Mouse (Mus musculus): ENCODE data around the gene Vmn1r235. TPM values are rescaled to one million over a fixed set of nuclear protein-coding genes. Genes with fewer than 3 reads are reported as not detected.
"Not testable (repeated sequence)": the region's sequence is repeated elsewhere in the genome, so short reads cannot be mapped to it uniquely, and the experiment has no call there.

Gene Vmn1r235
- not detected in 2 replicates for polyA plus RNA-seq (2016; fragmentation: Nextera tagmentation; extraction: Ambion mirVana)

DNA sequence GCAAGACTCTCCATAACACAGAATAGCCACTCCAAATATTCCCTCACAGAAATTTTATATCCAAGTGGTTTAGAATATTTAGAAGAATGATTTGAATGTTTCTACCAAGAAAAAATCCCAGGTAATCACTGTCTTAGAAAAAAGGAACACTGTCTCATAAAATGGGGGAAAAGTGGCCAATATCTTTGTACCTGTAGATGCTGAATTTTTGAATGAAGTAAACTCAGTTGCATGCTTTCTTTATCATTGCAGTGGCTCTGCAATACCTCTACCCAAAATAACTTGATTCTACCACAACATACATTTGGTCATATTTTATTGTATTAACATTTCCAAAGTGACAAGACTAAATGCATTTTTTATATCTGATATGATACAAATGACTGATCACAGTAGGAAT is at the start of gene Vmn1r235:
Gene Vmn1r235 (plus strand): TSS at position 301 of the 400 bp plus-strand sequence.
- no peak within 1 kb of the TSS for H3K9ac ChIP-seq (replicated peaks)
- H3K4me3 ChIP-seq = no peak within 1 kb of the TSS
- ATAC-seq (ENCODE audit: low FRiP score, low read depth) = no peak
- H3K36me3 ChIP-seq = no peaks in the 10 kb centered on the region
- no peak within 1 kb of the TSS for H3K27ac ChIP-seq (replicated peaks)
- peaks cover 10% of the 10 kb centered on the region; the same call in 1 of the 2 replicates for H3K9me3 ChIP-seq
- no peaks in the 10 kb centered on the region for H3K27me3 ChIP-seq
- H3K4me2 ChIP-seq (replicated peaks) = no peak within 1 kb of the TSS
- no peaks in the 10 kb centered on the region for H3K4me1 ChIP-seq

DNA sequence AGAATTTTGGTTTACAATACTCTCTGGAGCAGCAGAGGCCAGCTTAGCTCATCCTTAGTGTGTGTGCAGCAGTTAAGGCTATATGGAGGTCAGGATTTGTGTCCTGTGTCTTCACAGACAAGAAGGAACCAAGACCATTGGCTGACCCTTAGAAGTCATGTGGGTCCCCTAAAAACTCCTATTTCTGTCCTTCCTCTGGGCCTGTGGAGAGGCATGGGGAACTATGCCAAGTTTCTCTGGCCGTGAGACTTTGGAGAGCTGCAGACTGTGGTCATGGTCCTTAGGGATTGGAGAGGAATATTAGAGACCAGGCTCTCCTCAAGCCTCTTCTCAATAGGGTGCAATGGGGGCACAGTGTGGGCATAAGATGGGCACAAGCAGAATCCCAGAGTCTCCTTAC is 45.1 kb upstream of the Vmn1r235 start:
- H3K9me3 ChIP-seq; H3K4me3 ChIP-seq; H3K27ac ChIP-seq (replicated peaks); H3K27me3 ChIP-seq; ATAC-seq (ENCODE audit: low FRiP score, low read depth); H3K4me2 ChIP-seq (replicated peaks); H3K9ac ChIP-seq (replicated peaks); H3K4me1 ChIP-seq; H3K36me3 ChIP-seq: not testable (repeated sequence)
- WGBS = 83% methylated on average over 1 of the region's 1 CpGs

DNA sequence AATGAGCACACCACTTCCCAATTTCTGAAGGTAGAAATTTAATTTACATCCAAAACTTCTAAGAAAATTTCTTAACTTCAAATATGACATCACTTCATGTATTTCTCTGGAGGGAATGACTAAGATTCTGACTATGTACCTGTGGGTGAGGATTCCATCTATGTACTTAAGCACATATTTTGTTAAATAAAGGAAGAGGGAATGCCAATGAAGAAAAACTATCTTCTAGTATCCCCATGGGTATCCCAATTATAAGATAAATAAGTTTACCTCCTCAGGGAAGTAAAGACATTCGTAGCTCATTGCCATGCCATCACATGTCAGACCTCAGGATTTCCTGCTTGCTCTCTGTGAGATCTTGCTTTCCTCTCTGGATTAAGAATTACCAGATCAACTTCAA is 30.4 kb upstream of the Vmn1r235 start, which contains the start of gene Vmn1r234:
Gene Vmn1r234 (plus strand): TSS at position 301 of the 400 bp plus-strand sequence.
- Histone ChIP-seq H3K4me1 (no peaks in the 10 kb centered on the region), H3K4me3 (no peak within 1 kb of the TSS), H3K4me2 (replicated peaks) (no peak within 1 kb of the TSS), H3K36me3 (no peaks in the 10 kb centered on the region), H3K27ac (replicated peaks) (no peak within 1 kb of the TSS), H3K9ac (replicated peaks) (no peak within 1 kb of the TSS), H3K27me3 (no peaks in the 10 kb centered on the region), H3K9me3 (0 out of 2 replicates have a peak, but pooled peaks cover under 1% of the 10 kb centered on the region)
- ATAC-seq (ENCODE audit: low FRiP score, low read depth) = no peak
- WGBS = 79% methylated on average over 1 of the region's 1 CpGs

- Histone ChIP-seq H3K9ac (replicated peaks) (no peak overlapping the region), H3K4me2 (replicated peaks) (no peak overlapping the region), H3K4me3 (no peak overlapping the region), H3K9me3 (0 out of 2 replicates have a peak, but pooled peaks cover 7% of the 10 kb centered on the region), H3K4me1 (no peaks in the 10 kb centered on the region), H3K27ac (replicated peaks) (no peak overlapping the region), H3K27me3 (no peaks in the 10 kb centered on the region), H3K36me3 (no peaks in the 10 kb centered on the region)
- 31% methylated on average over 9 of the region's 9 CpGs for WGBS
- no peak for ATAC-seq (ENCODE audit: low FRiP score, low read depth)
Measured at GRCm38 (mm10) chr17:21231654-21232053, 24.6 kb upstream of the Vmn1r235 start.

GRCm38 (mm10) chr17:21272103-21272502 is 15.9 kb downstream of the Vmn1r235 start:
- H3K36me3 ChIP-seq = no peaks in the 10 kb centered on the region
- H3K9ac ChIP-seq (replicated peaks) = no peak overlapping the region
- no peak overlapping the region for H3K27ac ChIP-seq (replicated peaks)
- peak; percentile 60 for ATAC-seq (ENCODE audit: low FRiP score, low read depth)
- no peak overlapping the region for H3K4me2 ChIP-seq (replicated peaks)
- H3K4me1 ChIP-seq = no peaks in the 10 kb centered on the region
- no peaks in the 10 kb centered on the region for H3K9me3 ChIP-seq
- H3K4me3 ChIP-seq = no peak overlapping the region
- no peaks in the 10 kb centered on the region for H3K27me3 ChIP-seq
- WGBS = 10% methylated on average over 4 of the region's 4 CpGs

GRCm38 (mm10) chr17:21282642-21283041 is 26.4 kb downstream of the Vmn1r235 start, which contains the start of gene Vmn1r236:
Gene Vmn1r236 (plus strand): TSS chr17:21282942.
- 78% methylated on average over 3 of the region's 3 CpGs for WGBS
- no peaks in the 10 kb centered on the region for H3K4me1 ChIP-seq
- no peak for ATAC-seq (ENCODE audit: low FRiP score, low read depth)

DNA sequence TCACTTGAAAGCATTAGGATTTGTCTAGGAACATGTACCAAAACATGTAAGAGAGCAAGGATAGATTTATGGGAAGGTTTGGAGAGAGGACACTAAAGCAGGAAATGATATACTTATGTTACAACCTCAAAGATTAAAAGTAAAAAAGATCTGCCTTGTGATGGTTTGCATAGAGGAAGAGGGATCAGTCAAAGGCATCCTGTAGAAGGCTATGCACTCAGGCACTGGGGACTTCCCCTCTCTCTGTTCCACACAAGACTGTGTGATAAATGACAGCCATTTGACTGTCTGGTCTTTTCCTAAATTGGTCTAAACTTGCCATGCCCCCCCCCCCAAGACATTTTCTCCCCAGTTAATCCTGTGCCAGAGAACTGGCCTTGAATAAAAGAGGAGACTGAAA is 28.2 kb downstream of the Vmn1r235 start:
- no peaks in the 10 kb centered on the region for H3K4me1 ChIP-seq
- H3K36me3 ChIP-seq = no peaks in the 10 kb centered on the region
- H3K4me2 ChIP-seq (replicated peaks) = no peak overlapping the region
- peaks cover 5% of the 10 kb centered on the region; the same call in 1 of the 2 replicates for H3K9me3 ChIP-seq
- H3K27ac ChIP-seq (replicated peaks) = no peak overlapping the region
- ATAC-seq (ENCODE audit: low FRiP score, low read depth) = no peak
- H3K4me3 ChIP-seq = no peak overlapping the region
- no peaks in the 10 kb centered on the region for H3K27me3 ChIP-seq
- no peak overlapping the region for H3K9ac ChIP-seq (replicated peaks)

More at GRCm38 (mm10) chr17:21282642-21283041, 26.4 kb downstream of the Vmn1r235 start, which contains the start of gene Vmn1r236:
- no peak within 1 kb of the TSS for H3K9ac ChIP-seq (replicated peaks)
- H3K27me3 ChIP-seq = no peaks in the 10 kb centered on the region
- H3K4me3 ChIP-seq = no peak within 1 kb of the TSS
- H3K9me3 ChIP-seq = peaks cover 5% of the 10 kb centered on the region; the same call in 1 of the 2 replicates
- H3K27ac ChIP-seq (replicated peaks) = no peak within 1 kb of the TSS
- no peaks in the 10 kb centered on the region for H3K36me3 ChIP-seq
- H3K4me2 ChIP-seq (replicated peaks) = no peak within 1 kb of the TSS

DNA sequence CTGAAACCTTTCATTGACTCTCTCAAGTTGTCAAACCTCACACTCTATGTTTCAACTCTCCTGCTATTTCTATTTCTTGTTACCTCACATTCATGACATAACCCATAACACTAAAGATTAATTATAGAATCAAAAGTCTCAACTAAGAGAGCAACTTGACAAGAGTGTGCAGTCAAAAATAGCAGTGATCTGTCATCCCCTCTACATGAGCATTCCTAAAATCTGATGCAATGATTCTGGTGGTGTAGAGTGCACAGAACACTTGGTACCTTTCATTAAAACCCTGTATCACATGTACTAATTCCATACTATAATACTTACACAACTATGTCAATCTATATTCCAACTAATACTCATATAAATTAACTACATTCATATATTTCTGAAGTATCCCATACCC is 33.5 kb downstream of the Vmn1r235 start:
- ATAC-seq (ENCODE audit: low FRiP score, low read depth) = no peak
- Histone ChIP-seq H3K27me3 (no peaks in the 10 kb centered on the region), H3K4me2 (replicated peaks) (no peak overlapping the region), H3K4me1 (no peaks in the 10 kb centered on the region), H3K4me3 (no peak overlapping the region), H3K27ac (replicated peaks) (no peak overlapping the region), H3K9ac (replicated peaks) (no peak overlapping the region), H3K9me3 (no peaks in the 10 kb centered on the region; the same call in 1 of the 2 replicates), H3K36me3 (no peaks in the 10 kb centered on the region)

DNA sequence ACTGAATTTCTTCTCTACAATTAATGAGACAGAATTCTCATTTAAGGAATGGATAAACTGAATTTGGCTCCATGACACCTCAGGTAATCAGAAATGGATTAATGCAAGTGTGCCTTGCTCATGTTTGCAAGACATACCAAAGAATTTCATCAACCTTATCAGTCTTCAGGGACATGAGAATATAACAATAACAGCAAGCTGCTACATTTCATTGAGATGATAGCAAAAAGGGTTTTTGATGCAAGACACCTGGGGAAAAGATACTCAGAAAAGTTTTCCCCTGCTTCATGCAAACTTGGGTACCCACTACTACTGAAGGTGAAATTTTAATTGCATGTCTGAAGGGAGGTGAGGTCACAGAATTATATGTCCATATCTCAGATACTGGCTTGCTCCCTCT is 55.4 kb downstream of the Vmn1r235 start, which contains the start of gene Vmn1r237:
Gene Vmn1r237 (plus strand): TSS at position 301 of the 400 bp plus-strand sequence.
- Histone ChIP-seq H3K9me3 (peaks cover 10% of the 10 kb centered on the region; the same call in 1 of the 2 replicates), H3K27ac (replicated peaks) (no peak within 1 kb of the TSS), H3K36me3 (no peaks in the 10 kb centered on the region), H3K27me3 (no peaks in the 10 kb centered on the region), H3K4me1 (no peaks in the 10 kb centered on the region), H3K4me3 (no peak within 1 kb of the TSS), H3K9ac (replicated peaks) (no peak within 1 kb of the TSS), H3K4me2 (replicated peaks) (no peak within 1 kb of the TSS)
- ATAC-seq (ENCODE audit: low FRiP score, low read depth) = no peak

Small RNA genes within 50 kb of the gene (microRNA-seq; reads per million reads assigned to microRNA genes)
- gene Gm26384 = not detected

Other genes starting within 250 kb of the Vmn1r235 start
- 19.0 and 21.3 TPM in 2 replicates for gene Zfp160, start 247.5 kb upstream of the Vmn1r235 start, polyA plus RNA-seq (2016; fragmentation: Nextera tagmentation; extraction: Ambion mirVana)
- gene Vmn1r234, start 30.3 kb upstream of the Vmn1r235 start, polyA plus RNA-seq (2016; fragmentation: Nextera tagmentation; extraction: Ambion mirVana) = not detected in 2 replicates
- not detected in 2 replicates for gene Vmn1r236, start 26.5 kb downstream of the Vmn1r235 start, polyA plus RNA-seq (2016; fragmentation: Nextera tagmentation; extraction: Ambion mirVana)
- not detected in 2 replicates for gene Vmn1r237, start 55.5 kb downstream of the Vmn1r235 start, polyA plus RNA-seq (2016; fragmentation: Nextera tagmentation; extraction: Ambion mirVana)
- gene Zfp677, start 127.3 kb downstream of the Vmn1r235 start, polyA plus RNA-seq (2016; fragmentation: Nextera tagmentation; extraction: Ambion mirVana) = 2.7 and 2.8 TPM in 2 replicates
- 2.8 and 3.4 TPM in 2 replicates for gene Zfp54, start 166.8 kb downstream of the Vmn1r235 start, polyA plus RNA-seq (2016; fragmentation: Nextera tagmentation; extraction: Ambion mirVana)
- 14.0 and 14.2 TPM in 2 replicates for gene Zfp51, start 194.0 kb downstream of the Vmn1r235 start, polyA plus RNA-seq (2016; fragmentation: Nextera tagmentation; extraction: Ambion mirVana)
- 8.4 and 8.5 TPM in 2 replicates for gene Zfp53, start 232.6 kb downstream of the Vmn1r235 start, polyA plus RNA-seq (2016; fragmentation: Nextera tagmentation; extraction: Ambion mirVana)